Mouse (Mus musculus): ENCODE results near the gene Tff1.

Tff1 gene

DNA sequence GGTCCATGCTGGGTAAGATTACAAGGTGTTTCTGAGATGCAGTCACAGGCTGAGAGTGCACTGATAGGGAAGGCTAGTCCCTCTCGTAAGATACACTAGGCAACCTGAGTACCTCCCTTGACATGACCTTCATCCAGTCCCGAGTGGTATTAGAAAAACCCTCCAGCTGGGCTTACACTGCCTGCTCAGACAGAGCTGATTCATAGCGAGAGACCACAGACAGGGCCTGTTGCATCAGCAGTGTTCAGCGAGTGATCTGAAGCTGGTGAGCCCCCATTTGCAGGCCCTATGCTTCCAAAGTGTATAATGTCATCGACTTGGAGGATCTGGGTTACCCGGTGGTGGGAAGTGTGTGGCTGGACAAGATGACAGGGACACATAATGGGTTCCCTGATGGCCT lies at the start of gene Tff1:
Gene Tff1 (minus strand): TSS at position 151 of the 400 bp plus-strand sequence.
- DNase-seq (ENCODE audit: low spot score), result no peak

DNA sequence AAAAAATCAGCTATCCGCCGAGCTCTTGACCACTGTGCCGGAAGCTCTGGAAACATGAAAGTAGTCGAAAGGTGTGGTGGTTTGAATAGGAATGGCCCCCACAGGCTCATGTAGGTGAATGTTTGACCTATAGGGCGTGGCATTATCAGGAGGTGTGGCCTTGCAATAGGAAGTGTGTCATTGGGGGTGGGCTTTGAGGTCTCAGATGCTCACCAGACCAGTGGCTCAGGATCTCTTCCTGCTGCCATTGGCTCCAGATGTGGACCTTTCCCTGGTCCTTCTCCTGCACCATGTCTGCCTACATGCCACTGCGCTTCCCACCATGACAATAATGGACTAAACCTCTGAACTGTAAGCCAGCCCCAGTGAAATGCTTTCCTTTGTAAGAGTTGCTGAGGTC lies 46.8 kb upstream of the Tff1 start:
- DNase-seq (ENCODE audit: low spot score), result no peak

DNA sequence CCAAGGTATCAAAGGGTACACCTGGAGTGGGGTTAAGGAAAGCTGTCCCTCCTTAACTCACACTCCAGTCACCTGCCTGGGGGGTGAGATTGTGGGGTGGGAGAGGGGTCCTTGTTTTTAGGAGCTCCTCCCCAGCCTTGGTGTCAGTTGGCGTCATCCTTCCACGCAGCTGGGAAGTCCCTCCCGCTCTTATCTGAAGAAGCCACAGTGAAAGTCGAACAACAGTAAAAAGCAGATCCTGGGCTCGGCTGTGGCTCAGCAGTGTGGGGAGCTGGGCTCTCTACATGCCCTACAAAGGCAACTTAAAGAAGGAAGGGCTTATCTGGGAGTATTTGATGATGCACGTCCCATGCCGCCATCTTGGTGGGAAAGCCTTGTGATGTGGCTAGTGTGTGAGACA lies 45.2 kb upstream of the Tff1 start:
- no peak for DNase-seq (ENCODE audit: low spot score)

DNA sequence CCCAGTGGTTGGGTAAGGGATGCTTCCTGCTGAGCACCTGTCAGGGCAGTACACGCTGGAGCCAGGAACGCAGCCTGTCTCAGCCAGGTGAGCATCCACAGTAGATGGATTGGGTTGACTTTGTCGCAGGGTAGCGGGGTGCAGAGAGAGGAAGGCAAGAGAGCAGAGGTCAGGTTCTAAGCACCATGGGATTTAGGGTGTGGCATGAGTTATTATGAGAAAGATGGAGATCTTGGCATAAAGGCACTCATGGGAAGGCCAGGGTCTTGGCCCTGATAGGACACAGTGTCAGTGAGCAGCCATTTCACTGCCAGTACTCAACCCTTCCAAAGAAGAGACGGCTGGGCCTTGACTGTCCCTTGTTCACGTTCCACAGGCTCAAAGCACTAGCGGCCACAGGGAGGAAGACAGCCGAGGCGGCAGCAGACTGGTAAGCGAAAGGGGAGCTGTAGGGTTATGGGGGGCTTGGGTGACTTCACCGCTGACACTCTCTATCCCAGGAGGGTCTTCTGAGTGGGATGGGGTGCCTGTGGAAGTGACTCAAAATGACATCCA lies 44.4 kb upstream of the Tff1 start:
- no peak for DNase-seq (ENCODE audit: low spot score)

DNA sequence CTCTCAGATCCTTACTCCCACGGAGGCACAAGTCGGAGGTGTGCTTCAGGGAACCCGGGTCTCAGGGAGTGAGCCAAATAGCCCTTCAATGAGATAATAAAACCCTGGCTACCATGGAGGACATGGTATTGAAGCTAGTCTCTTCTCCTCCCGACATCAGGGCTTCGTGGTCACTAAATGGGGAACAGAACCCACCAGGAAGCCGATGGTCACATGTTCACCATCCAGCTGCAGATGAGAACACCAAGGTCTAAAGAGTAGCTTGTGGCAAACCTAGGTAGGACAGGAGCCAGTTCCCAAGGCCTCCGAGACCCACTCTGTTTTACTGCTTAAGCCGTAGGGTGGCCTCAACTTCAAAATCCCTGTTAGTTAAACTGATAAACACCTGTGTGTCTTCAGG lies 43.6 kb upstream of the Tff1 start:
- no peak for DNase-seq (ENCODE audit: low spot score)

DNA sequence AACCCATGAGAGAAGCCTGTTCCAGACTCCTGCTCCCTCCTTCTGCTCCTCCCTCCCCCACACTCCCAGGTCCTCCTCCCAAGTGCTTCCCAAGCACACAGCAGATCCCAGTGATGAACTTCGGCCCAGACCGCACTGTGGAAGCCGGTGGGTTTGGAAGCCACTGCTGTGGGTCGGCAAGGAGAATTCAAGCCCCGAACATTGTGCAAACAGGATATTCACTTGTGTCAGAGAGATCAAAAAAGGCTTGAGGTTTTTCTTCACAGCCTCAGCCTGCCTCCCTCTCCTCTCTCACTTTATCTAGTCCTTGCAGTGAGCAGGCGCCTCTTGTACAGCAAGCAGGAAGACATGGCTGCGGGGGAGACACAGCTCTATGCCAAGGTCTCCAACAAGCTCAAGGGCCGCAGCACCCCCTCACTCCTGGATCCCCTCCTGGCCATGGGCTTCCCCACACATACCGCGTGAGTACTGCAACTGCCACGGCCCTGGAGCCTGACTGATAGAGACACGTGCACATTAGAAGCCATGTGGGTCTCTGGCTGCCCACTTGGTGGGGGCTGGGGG lies 42.8 kb upstream of the Tff1 start, which contains the start of gene Ubash3a:
Gene Ubash3a (plus strand): TSS at position 103 of the 564 bp plus-strand sequence.
- DNase-seq (ENCODE audit: low spot score), result peak; percentile 43

DNA sequence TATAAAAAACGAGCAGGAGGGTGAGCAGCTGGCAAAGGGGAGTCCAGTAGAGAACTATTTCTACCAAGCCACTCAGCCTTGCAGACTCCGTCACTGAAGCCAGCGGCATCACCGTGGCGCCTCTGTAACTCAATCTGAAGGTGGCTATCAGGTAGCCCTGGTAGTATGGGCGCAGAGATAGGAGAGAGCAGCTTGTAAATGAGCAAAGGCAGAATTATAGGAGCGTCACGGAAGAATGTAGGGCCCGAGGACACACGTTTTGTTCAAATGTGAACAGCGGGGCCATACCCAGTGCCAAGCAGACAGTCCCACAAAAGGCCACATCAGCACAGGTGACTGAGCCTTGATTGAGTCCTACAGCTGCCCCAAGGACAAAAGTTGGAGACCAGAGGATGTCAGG lies 33.8 kb upstream of the Tff1 start, which contains the start of gene Tmprss3:
Gene Tmprss3 (minus strand): TSS at position 101 of the 400 bp plus-strand sequence.
- no peak for DNase-seq (ENCODE audit: low spot score)

DNA sequence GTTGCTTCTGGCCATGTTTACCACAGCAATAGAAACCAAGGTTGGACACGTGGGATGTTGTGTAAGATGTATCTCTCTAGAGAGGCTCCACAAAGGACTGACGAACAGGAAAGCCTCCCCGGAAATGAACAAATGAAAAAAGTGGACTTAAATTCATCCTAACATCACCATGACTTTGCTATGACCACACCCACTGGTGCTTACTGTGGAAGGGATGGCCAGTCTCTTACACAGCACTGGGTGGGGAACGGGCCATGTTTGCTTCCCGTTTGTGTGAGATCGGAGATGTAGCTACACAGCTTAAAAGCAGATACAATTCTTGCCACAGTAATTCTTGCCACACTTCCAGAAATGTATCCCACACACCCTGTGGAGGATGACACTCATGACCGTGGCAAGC lies 31.2 kb upstream of the Tff1 start:
- no peak for DNase-seq (ENCODE audit: low spot score)

DNA sequence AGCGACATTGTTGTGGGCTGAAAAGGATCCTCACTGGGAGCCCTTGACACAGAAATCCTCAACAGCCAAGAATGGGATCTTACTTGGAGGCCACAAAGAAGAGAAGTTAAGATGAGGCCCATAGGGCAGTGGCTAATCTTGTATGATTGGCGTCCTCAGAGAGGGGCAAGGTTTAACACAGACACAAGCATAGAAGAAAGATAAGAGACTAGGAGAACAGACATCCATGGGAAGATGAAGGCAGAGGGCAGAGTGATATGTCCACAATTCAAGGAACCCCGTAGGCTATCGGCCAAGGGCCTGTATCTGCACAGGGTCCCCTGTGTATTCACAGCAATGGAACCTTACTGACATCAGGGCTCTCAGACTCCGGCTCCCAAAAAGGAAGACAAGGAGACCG lies 30.1 kb upstream of the Tff1 start:
- DNase-seq (ENCODE audit: low spot score), result no peak

DNA sequence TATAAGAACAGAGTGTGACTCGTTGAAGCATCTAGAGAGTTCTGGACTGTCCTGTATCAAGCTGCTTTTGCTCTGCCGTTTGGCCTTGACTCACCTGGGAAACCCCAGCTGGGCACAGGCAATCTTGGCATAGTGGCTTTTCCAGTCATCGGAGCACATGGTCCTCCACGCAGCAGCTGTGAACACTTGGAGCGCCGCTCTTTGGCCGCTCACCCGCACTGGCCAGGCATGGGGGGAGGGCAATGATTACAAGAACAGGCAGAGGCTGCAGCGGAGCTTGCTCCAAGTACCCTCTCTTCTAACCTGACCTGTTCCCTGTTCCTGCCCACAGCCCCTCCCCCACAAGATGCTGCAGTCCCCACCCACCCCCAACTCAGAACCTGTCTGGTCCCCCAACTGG lies 28.3 kb upstream of the Tff1 start:
- no peak for DNase-seq (ENCODE audit: low spot score)

DNA sequence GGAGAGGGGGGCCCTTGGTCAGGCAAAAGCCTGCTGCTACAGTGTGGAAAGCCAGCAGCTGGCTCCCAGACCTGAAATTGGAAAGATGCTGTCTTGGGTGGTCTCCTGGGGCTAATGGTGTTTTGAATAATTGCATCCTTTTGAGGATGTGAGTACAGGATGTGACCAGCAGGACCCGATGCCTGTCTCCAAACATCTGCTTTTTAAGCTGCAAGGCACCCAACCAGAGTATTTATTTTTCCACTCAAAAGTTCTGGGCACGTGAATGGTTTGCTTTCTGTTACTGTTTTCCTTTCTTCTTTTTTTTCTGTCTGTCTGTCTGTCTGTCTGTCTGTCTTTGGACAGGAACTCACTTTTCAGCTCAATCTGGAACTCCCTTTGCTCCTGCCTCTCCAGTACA lies 27.6 kb upstream of the Tff1 start:
- DNase-seq (ENCODE audit: low spot score), result no peak

DNA sequence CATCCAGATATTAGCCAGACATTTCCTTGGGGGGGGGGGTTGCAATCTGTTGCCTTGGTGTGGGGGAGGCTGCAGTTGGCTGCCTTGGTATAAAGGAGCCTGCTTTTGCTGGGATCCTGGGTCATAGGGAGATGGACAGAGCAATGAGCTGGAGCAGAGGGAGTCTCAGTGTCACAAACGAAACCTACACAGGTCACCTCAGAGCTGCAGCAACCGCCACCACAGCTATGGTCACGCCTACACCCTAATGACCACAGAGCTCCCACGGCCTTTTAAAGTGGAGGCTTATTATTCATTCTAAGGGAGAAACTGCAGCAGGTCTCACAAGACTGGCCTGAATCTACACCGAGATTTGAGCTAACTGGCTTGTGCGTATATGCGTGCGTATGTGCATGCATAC lies 26.7 kb upstream of the Tff1 start:
- no peak for DNase-seq (ENCODE audit: low spot score)

DNA sequence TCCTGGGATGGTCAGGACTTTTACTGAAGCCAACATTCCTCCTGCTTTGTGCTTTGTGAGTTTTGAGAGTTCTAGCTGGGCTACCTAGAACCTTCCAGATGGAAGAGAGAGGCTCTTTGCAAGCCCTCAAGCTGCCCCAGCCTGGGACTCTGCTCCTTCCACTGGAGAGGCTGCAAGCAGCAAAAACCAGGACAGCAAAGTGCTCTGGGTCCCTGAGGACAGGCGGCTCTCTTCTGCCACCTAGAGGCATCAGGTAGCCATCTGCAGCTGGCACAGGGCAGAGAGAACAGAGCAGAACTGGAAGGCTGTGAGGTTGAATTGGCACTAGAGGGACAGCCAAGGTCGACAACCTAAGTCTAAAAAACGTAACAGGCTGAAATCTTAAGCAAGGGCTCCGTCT lies 22.3 kb upstream of the Tff1 start:
- peak; percentile 50 for DNase-seq (ENCODE audit: low spot score)

DNA sequence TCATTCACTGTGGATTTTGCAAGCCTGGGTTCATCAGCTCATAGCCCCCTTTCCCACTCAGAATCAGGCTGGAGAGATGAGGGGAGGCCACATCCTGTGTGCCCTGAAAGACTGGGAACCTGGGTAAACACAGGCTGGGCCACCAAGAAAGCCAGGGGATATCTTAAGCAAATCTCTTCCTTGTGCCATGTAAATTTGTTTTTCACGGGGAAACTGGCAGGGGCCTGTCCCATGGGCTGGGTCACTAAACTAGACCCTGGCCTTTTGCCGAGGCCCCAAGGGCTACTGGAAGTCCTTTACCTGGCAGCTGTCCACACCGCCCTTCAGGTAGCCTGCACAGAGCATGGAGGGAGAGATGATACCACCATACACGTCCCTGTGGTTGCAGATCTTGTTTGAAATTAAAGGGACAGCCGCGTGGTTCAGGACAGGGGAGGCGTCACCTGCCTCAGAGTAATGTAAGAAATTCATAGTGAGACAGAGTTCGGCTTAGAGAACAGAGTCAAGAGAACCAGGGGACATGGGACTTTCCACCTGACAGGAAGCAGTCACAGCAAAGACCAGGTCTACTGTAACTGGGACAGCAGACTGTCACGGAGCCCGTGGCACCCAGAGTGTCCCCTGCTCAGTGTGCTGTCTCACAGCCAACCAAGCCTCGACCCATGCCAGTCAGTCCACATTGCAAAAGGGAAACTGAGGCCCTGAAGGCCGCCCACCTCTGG lies 19.4 kb upstream of the Tff1 start:
- DNase-seq (ENCODE audit: low spot score), result no peak

DNA sequence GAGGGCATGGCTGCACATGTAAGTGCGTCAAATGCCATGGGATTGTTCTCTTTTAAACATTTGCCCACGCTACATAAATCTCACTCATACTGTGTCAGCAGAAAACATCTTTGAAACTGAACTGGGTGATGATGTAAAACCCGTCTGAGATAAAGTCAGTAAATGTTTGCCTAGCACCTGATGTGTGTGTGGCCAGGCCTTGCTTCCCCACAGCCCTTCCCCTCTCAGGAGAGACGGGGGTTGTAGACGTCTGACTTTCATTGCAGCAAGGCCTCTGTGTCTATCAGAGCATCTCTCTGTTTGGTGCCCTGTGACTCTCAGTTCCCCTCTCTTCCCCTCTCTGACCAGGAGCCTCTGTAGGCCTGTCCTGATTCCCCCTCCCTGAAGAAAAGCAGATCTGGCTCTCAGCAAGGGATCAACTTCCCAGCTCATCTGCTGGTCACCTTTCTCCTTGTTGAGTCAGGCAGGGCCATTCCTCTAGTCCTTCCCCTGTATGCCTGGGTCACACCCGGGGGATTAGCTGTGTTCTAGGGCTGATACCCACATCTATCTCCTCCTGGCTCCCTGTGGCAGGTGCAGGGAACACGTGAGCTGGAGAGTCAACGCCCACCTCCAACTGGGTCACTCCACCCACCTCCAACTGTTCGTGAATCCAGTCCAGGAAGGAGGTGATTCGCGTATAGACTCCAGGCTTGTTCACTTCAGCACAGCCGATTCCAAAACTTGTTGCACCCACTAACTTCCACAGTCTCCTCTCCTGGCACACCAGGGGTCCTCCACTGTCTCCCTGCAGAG lies 18.3 kb upstream of the Tff1 start:
- no peak for DNase-seq (ENCODE audit: low spot score)

DNA sequence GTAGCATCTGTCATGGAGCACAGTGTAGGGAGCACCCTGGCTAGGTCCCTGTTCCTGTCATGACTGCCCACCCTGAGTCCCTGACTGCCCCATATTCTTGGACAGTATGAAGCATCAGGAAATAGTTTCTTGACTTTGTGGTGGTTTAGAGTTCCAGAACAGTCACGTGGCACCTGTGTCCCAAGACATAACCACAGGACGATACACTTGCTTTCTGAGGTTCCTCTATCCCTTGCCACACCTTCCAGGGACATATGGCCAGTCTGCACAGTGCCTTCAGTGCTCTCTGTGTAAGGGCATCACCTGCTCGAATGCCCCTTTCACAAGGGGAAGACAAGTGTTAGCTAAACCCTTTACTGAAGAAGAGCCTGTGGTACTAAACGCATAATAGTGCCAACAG lies 16.4 kb upstream of the Tff1 start:
- DNase-seq (ENCODE audit: low spot score), result no peak

DNA sequence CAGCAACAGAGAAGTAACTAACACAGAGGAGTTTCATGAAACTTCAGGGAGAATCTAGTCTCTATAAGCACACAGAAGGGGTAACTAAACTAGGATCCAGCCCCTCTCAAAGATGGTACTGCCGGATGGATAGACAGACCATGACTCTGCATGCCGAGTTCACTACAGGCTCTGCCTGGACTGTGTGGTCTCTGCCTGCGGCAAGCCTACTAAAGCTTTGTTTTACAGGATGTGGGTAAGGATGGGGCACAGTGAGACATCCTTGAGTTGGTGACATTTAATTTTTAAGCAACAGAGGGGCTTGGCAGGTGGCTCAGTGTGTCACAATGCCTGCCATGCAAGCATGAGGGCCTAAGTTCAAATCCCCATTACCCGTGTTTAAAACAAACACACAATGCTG lies 11.2 kb upstream of the Tff1 start:
- DNase-seq (ENCODE audit: low spot score), result no peak

DNA sequence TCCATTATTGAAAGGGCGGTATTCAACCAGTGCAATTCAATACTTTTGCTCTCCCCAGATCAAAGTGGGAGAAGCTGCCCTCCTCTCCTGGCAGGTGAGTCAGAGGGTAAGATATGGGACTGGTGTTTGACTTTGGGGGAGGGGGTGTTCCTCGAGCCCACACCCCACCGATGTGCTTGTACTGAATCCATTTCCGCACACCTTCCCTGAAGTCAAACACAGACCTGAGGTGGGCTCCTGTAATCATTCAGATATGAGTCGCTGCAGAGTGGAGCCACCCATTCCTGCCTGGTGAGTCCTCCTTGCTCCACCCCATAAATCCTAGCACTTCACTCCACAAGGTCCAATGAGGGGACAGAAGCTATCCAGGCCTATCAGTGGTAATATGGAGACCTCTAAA lies 4.7 kb upstream of the Tff1 start:
- DNase-seq (ENCODE audit: low spot score), result no peak

DNA sequence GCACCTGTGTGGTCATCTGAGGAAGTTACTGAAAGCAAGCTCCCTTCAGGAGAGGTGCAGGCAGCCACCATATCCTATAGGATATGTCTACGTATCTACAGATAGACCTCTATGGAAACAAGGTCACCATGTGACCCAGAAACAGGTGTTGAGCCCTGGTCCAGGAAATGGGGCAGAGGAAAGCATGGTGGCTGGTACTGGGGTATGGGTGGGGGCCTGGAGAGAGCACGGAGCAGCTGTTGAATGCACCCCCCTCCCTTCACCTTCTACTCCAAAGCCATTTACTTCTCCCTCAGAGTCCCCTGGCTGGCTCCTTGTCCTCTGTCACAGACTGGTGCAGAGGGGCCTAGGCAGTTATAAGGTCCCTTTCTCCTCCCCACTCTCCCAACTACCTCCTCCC lies 1.3 kb downstream of the Tff1 start:
- no peak for DNase-seq (ENCODE audit: low spot score)

DNA sequence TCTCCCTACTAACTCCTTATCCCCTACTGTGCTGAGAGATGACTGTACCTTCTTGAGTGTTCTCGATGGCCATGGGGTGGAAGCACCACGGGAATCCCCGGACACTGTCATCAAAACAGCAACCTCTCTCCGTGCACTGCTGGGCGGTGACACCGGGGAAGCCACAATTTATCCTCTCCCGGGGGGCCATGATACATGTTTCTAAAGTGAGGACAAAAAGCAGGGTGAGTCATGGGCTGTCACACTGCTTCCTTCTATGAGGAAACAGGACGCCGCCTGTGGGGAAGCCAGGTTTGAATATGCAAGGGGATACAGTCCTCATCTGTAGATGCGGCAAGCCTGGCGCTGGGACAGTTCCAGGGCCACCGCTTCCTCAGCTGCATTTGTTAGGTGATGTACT lies 2.5 kb downstream of the Tff1 start:
- DNase-seq (ENCODE audit: low spot score), result no peak

DNA sequence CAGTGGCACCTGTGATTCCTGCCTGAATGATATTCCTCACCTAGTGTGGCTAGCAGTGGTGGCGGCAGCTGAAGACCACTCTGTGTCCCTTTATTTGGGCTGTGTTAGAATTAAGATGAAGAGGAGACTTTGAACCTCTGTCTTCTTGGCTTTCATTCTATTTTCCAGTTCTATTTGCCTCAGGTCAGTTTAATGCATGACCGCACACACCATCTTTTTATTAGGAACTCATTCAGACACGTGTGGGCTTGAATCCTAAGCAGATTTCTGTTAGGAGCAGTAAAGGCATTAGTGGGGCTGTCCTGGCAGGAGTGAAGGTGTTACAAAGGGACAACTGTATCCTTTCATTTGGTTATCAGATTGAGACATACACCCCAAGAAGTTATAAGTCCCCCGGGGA lies 4.8 kb downstream of the Tff1 start:
- DNase-seq (ENCODE audit: low spot score), result no peak

DNA sequence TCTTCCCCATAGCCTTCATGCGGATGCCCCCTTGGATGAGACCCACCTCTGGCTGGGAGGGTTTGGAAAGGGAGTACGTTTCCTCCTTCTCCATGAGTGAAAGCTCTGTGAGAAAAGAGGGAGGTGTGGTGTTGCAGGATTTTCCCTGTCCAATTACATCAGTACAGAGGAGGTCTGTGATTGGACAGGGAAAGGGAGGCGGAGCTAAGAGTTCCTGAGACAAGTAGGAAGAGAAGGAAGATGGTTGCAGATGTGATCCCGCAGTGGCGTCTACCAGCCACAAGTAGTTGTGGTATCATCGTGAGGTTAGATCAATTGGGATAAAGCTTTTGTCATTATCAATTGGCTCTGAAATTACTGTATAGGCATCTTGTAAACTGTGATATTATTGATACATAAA lies 7.2 kb downstream of the Tff1 start:
- no peak for DNase-seq (ENCODE audit: low spot score)

DNA sequence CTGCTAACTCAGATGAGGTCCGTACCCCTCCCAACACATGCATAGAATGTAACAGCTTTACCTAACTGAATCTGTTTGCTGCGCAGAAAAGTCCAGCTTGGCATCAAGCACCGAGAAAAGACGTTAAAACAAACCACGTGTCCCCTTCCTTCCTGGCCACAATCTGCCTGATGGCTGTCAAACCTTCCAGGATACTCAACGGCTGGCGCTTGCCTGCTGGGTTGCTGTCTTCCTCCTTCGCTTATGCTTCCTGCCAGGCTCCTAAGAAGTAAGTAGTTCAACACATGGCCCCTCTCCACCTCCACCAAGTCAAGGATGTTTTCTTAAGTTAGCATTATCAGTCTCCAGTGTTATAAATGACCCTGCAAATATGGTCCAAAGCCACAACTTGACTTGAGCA lies 11.3 kb downstream of the Tff1 start:
- DNase-seq (ENCODE audit: low spot score), result no peak
